Mouse (Mus musculus): ENCODE results near the gene C330021F23Rik.

Gene C330021F23Rik

DNA sequence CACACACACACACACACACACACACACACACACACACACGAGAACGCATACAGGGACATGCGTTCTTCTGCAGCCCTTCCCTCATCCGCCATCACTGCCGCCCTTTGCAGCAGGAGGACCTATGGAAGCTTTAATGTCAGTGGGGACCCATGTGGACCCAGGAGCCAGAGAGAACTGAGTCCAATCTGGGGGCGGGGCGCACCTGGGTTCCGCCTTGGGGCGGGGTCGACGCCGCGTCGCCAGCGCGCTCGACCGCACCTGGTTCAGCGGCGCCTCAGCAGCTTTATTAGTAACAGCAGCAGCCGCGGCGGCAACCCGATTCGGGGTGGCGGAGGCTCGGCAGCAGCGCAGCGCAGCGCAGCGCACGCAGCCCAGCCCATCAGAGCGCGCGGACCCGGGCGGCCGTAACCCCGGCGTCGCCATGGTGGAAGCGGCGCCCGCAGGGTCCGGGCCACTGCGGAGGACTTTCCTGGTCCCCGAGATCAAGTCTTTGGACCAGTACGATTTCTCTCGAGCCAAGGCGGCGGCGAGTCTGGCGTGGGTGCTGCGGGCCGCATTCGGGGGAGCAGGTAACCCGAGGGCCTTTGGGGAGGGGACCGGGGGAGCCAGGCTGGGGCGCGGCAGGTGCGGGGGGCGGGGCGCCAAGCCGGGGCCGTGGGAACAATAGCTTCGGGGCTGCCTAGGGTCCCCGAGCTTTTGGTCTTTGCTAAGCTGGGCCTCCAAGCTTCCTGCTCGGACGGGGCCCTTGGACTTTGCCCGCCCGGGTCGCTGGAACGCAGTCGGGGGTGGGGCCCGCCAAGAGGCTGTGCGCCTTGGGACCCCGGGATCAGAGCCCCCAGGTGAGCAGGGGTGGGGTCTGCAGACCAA is 19.8 kb downstream of the C330021F23Rik start:
- peak; percentile 74 for DNase-seq

DNA sequence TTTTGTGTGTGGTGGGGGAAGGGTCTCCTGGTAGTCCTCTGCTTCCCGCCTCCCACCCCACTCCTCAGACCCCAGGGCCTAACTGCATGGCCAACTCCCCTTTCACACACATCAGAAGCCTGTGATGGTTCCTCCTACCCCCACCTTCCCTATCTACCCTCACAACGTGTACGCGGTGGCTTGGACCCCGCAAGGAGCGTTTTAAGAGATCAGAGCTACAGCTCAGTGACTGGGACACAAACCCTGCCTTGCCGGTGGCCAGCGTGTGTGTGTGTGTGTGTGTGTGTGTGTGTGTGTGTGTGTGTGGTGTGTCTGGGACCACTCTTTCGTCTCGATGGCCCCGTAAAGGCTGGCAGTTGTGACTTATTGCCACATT is 20.5 kb downstream of the C330021F23Rik start:
- DNase-seq: no peak

DNA sequence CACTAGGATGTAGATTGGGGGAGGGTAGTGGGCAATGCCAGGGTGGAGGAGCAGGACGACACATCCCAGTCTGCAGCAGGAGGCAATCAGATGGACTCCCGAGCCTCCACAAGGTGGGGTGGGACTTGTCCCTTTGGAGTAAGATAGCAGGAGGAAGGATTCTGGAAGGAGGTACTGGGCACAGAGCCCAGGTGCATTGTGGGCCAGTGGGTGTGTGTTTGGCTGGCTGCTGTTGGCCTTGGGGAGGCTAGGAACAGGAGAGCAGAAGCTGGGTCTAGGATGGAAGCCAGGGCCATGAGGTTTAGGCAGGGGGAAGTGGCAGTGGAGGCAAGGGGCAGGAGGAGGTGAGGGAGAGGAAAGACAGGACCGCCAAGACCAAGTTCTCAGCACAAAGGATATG is 25.7 kb downstream of the C330021F23Rik start:
- no peak for DNase-seq

DNA sequence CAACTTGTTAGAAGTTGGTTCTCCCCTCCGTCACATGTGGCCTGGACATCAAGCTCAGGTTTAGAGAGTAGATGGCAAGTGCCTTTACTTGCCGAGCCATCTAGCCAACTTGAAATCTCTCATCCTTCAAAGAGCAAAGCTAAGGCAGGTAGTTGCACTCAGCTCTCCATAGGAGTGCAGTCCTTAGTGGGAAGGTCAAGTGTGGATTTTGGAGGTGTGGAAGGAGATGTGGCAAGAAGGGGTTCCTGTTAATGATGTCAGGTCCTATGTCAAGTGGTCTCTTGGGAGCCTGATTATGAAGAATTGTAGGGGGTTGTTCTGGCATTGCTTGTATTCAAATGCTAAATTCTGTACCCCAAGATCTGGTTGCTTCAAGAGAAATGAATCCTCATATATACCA is 26.7 kb downstream of the C330021F23Rik start:
- DNase-seq: no peak

DNA sequence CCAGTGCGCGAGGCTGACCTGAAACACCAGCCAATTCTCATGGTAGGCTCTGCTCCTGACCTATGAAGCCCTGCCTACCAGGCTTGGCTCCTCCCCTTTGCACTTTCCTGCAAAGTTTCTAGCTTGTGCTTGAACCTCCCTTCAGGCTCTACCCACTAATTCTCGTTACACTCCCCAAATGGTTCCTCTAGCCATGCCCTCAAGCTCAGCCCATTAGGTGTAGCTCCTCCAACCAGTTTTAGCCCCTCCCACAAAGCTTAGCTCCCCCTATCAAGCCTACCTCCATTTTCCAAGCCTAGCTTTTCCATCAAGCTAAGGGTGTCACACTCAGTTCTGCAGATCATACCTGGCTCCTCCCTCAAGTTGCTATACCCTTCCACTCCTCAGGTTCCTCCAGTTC is 30.3 kb downstream of the C330021F23Rik start:
- no peak for DNase-seq

DNA sequence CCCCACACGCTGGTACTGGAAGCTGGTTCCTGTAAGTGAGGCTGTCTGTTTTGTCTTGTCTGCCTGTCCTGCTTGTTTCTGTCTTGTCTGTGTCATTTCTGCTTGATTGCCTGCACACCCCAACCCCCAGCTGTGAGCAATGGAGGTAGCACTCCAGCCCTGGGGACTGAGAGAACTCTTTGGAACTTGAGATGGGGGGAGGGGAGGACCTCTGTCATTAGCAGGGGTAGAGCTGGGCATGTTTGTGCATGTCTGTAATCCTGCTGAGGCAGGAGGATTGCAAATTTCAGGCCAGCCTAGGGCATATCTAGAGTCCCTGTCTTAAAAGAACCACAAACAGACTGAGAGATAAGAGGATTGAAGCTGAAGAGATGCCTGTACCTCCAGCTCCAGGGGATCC is 31.4 kb downstream of the C330021F23Rik start:
- DNase-seq: no peak

DNA sequence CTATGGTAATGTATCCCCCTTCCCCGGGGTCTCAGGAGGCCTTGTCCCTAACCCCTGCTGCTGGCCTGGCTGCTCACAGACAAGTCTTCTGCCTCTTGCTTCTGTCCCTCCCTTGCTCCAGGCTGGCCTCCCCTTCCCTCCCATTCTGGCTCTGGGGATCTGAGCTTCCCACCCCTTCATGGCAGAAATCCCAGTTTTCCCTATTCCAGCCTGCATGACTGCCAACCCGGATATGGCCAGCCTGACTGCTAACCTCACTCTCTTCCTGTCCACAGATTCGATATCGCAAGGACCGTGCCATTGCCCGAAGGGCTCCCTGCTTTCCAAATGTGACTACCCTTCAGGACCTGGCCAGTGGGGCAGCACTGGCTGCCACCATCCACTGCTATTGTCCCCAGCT is 32.6 kb downstream of the C330021F23Rik start:
- DNase-seq: no peak

DNA sequence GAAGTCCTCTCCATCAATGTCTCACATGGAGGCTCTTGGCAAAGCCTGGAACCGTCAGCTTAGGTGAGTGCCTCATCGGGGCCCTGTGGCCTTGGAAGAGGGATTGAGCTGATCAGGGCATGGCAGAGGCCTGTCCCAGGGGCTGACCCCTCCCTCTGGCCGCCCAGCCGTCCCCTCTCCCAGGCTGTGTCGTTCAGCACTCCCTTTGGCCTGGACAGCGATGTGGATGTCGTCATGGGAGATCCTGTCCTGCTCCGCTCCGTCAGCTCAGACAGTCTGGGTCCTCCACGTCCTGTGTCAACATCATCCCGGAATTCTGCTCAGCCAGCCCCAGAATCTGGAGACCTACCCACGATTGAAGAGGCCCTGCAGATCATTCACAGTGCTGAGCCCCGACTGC is 35.6 kb downstream of the C330021F23Rik start:
- DNase-seq: no peak

DNA sequence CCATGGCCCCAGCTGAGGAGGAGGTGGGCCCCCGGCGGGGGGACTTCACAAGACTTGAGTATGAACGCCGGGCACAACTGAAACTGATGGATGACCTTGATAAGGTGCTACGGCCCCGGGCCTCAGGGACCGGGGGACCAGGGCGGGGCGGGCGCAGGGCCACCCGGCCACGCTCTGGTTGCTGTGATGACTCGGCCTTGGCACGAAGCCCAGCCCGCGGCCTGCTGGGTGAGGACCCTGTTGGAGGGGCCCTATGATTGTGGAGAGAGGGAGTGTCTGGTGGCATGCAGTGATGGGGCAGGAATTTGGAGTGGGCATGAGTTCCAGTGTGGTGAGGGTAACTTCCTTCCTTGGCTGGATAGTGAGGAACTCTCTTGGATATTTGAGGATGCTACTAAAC is 38.8 kb downstream of the C330021F23Rik start:
- no peak for DNase-seq

DNA sequence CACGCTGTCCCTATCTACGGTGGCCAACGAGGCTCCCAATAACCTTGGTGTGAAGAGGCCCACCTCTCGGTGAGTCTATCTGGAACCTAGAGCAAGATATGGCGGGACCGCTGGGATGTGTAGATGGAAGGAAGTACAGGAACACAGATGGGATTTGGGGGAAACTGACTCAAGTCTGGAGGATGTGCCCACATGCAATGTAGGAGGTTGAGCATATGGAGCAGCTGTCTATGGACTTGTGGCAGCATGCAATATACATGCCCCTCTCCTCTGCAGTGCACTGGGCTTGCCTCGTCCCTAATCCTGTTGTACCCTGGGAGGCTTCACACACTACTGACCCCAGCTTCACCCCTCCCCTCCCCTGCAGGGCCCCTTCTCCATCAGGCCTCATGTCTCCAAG is 40.0 kb downstream of the C330021F23Rik start:
- DNase-seq: no peak

DNA sequence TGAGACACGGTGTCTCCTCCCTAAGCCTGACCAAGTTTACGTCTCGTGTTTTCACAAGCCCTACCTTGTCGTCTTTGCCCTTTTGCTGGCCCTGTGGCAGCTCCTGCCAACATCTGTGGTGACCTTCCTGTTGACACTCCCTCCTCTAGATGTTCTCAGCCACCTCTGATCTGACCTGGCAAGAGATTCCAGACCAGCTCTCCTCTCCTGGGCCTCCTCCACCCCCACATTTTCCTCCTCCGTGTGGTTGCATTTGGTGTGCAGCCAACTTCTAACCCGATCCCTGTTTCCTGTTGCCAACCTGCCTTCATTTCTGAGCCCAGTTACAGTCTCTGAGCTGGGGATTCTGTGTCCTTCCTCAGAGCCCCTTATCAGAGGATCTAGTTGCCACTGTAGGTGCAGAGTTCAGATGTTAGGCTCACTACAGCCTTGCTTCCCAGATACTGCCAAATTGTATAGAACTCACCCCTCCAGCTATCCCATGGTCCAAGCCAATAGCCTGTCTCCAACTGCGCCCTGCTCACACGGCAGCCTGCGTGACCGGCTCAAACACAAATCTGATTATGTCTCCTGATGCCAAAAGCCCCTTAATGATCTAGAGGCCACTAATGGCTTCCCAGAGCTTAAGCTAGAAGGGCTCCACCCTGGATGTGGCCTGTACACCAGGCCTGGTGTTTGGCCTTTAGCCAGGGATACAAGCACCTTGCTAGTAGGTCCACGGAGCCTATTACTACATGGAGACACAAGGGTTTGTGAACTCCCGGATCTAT is 41.4 kb downstream of the C330021F23Rik start:
- DNase-seq: no peak

DNA sequence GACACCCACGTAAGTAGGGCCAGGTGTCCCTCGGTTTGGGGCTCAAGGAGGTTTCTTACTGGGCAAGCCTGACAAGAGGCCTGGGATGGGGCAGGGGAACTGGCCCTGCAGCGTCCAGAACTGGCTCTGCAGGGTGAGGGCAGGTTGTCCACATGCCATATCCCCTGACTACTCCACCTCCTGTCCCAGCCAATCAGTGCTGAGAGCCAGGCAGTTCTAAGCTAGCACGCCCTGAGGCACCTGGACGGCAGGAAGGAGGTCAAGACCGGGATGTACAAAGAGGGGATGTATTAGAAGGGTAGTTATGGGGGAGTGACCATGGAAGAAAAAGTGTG is 42.0 kb downstream of the C330021F23Rik start:
- no peak for DNase-seq

DNA sequence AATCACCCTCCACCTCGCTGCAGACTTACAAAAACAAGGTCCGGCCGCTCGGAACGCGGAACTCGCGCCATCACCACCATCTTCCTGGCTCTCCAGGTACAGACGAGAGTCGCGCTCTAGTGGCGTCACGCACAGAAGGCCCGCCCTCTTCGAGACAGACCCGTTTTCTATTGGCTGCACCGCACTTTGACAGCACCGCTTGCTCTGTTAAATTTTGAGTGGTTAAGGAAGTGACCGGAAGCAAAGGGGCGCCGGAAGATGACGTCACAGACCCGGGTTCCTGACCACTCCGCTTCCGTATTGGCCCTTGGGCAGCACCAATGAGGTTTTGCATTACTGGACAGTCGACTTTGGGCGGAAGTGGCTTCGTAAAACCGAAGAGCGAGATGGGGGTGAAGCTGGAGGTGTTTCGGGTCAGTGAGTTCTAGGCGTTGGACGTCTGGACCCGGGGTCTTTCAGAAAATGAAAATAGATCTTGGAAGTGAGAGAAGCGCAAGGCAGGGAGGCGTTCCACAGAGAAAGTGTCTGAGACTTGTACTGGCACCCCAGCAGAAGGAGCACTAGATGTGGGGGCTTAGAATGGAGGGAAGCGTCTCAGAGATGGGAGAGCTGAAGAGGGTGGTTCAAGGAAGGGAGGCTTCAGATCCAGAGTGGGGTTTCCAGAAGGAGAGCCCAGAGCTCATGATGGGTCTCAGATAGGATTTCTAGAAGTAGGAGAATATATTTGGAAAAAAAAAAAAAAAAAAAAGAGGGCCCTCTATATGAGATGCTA is 53.6 kb downstream of the C330021F23Rik start, which contains the start of the genes Xab2 and Pet100:
Xab2 (minus strand) TSS at position 118 of the 772 bp plus-strand sequence.
Pet100 (plus strand) TSS at position 350 of the 772 bp plus-strand sequence.
- DNase-seq: peak; percentile 99

DNA sequence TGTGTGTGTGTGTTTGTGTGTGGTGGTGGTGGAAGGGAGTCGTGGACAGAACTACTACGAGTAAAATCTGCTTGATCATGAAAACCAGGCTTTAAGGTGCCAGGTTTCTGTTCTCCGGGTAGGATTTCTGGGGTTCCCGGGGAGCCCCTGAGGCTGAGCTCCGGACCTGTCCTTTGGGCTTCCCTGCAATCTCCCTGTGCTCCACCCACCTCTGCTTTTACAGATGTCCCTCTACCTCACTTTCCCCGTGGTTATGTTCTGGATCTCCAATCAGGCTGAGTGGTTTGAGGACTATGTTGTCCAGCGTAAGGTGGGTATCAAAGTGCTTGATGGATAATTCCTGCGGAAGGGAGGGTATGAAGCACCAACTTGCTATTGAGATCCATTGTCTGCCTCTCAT is 54.3 kb downstream of the C330021F23Rik start:
- no peak for DNase-seq

DNA sequence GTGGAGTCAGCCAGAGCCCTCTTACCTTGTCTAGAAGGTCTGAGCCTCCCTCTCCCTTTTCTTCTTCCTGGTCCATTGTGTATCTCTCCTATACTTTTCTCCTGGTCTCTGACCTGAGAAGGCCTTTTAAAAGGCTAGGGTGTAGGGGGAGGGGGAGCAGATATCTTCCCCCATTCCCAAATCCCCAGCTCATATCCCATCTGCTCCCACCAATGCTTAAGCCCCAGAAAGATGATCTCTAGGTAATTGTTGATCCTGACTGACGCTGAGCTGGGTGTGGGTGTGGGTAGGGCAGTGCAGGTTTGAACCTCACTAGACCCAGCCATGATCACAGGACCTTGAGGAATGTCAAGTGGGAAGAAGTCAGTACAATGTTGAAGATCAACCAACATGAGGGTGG is 57.7 kb downstream of the C330021F23Rik start, which contains the start of gene Pcp2:
Pcp2 (minus strand) TSS at position 101 of the 400 bp plus-strand sequence.
- DNase-seq: no peak

DNA sequence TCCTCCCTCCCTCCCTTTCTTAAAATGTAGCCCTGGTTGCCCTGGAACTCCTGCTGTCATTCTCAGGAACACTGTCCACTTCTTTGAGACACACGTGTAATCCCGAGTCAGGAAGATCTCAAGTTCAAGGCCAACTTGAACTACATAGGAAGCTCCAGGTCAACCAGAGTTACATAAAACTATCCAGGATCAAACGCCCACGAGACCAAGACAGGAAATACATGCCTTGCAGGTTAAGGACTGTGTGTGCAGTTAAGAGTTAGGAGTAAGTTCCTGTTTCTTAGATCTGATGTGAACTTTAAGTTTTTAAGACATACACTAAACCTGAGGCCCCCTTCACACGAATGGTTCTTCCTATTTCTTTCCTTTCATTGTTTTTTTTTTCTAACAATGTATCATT is 59.2 kb downstream of the C330021F23Rik start:
- no peak for DNase-seq

DNA sequence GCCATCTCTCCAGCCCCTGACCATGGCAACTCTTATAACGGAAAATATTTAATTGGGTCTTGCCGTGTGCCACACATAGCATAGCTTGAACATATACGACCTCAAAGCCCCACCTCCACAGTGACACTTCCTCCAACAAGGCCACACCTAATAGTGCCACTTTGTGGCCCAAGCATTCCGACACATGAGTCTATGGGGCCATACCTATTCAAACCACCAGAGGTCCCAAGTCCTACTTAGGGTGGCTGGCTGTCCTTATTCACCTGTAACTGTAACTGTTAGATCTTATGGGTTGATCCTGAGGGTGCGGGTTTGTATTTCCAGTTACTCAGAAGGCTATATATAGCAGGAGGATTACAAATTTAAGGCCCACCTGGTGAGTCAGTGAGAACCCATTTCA is 60.2 kb downstream of the C330021F23Rik start:
- peak; percentile 40 for DNase-seq

DNA sequence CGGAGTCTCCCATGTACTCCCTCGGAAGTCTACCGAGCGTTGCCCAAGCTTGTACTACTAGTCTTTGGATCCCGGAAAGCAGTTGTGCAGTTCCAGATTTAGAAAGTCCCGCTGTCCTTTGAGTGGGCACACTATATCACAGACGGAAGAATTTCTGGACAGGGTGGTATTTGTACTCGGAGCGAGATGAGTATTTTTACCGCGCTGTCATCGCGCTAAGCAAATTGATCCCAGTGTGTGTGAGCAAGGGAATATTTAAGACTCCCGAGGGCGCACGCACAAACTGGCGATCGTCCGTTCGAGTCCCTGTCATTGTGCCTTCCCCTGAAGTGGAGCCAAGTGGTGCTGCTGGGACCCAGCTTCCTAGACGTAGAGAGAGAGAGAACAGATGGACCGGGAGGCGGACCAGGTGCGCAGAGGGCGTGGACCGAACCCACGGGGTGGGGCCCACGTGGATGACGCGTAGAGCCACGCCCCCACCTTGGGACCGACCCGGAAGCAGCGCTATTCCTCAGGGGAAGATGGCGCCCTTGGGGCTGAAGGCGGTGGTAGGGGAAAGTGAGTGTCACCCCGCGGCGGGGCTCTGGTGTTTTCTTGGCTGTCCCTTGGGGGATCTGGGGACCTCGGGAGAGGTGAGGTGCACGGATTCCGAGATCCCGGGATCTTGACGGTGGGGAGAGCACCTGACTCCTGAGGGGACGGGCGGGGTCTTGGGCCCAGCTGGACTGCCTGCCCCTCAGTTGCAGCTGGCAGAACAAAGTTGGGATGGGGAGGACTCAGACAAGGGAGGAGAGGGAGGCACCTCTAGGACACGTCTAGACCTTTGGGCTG is 63.1 kb downstream of the C330021F23Rik start, which contains the start of gene Stxbp2:
Stxbp2 (plus strand) TSS at position 309 of the 831 bp plus-strand sequence.
- peak; percentile 82 for DNase-seq

DNA sequence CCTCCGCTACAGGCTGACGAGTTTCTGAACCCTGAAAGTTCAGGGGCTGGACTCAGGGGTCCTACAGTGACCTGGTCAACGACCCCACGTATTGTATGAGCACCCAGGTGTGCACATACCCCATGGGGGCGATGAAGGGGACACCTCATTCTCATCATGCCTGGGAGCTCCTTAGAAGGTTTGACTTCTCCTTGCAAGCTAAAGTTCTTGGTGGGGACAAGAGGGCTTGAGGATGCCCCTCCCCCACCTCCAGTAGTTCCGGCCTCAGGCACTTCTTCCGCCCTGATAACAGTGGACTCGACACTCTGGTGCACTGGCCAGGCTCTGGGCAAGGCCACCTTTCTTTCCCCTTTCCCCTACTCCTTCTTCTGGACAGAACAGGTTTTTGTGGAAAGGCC is 63.7 kb downstream of the C330021F23Rik start:
- DNase-seq: no peak
